In genomic region chr4:55292277-55292676, GRCm38 (mm10) we compare ENCODE assay signal across 9 mouse cellular contexts. TPM values are rescaled to one million over a fixed set of nuclear protein-coding genes. Genes with fewer than 3 reads are reported as not detected.
DNase-seq lines count a peak whose midpoint lies in the region; ATAC-seq and TF ChIP-seq lines count a peak whose summit lies in the region.
"Had no signal": no experiment of that assay in that cellular context is flagged by ENCODE, and none has a peak within 500 bp of the region (broad histone marks: within the 10 kb centered on the region; RNA-seq: fewer than 3 reads in every experiment).

No protein-coding gene starts in this region.

- H3K9me3 ChIP-seq in embryonic facial prominence, embryonic 11.5 days (replicated peaks; ENCODE audit: control insufficient read depth, low read length), result no peaks in the 10 kb centered on the region
- H3K9me3 ChIP-seq in embryonic facial prominence, embryonic 10.5 days, result no peaks in the 10 kb centered on the region
- no peaks in the 10 kb centered on the region for H3K9me3 ChIP-seq in lung, postnatal 0 days (ENCODE audit: low read length)
- H3K9me3 ChIP-seq: midbrain, embryonic 12.5 days had no signal

- no peak for TF ChIP-seq EP300 in lung, postnatal 0 days (IDR thresholded peaks at IDR 0.05)

- no peak overlapping the region for H3K4me3 ChIP-seq in embryonic facial prominence, embryonic 11.5 days (ENCODE audit: low read depth, low read length)
- no peak overlapping the region for H3K4me3 ChIP-seq in embryonic facial prominence, embryonic 10.5 days
- no peak overlapping the region for H3K4me3 ChIP-seq in lung, postnatal 0 days (ENCODE audit: low read depth, low read length)
- no peak overlapping the region for H3K4me3 ChIP-seq in bone marrow macrophage, adult 2 months (ENCODE audit: insufficient read depth, low read length)
- H3K4me3 ChIP-seq: midbrain, embryonic 12.5 days had no signal

- ATAC-seq in embryonic facial prominence, embryonic 11.5 days (replicated peaks; ENCODE audit: insufficient number of reproducible peaks, low FRiP score, low TSS enrichment, low read depth), result no peak
- no peak for ATAC-seq in lung, postnatal 0 days

- TF ChIP-seq CTCF in lung, postnatal 0 days (IDR thresholded peaks at IDR 0.05), result peak; percentile 65
- TF ChIP-seq CTCF in bone marrow macrophage, adult 2 months (IDR thresholded peaks at IDR 0.05; ENCODE audit: low read depth, low read length), result peak; percentile 42; the same call in 1 of the 2 replicates

- H3K27me3 ChIP-seq in embryonic facial prominence, embryonic 11.5 days (ENCODE audit: control insufficient read depth, insufficient read depth, low read length), result no peaks in the 10 kb centered on the region
- no peaks in the 10 kb centered on the region; the same call in 1 of the 2 replicates for H3K27me3 ChIP-seq in embryonic facial prominence, embryonic 10.5 days (replicated peaks; ENCODE audit: low read depth, poor library complexity, severe bottlenecking)
- no peaks in the 10 kb centered on the region for H3K27me3 ChIP-seq in lung, postnatal 0 days (replicated peaks; ENCODE audit: insufficient read depth, low read length)
- no peaks in the 10 kb centered on the region for H3K27me3 ChIP-seq in splenic B cell, adult 2 months (ENCODE audit: control insufficient read depth, insufficient read depth, low read length, poor library complexity, severe bottlenecking)
- H3K27me3 ChIP-seq: midbrain, embryonic 12.5 days had no signal

- H3K27ac ChIP-seq in embryonic facial prominence, embryonic 11.5 days (replicated peaks; ENCODE audit: low read depth, low read length), result no peak overlapping the region
- H3K27ac ChIP-seq in embryonic facial prominence, embryonic 10.5 days (replicated peaks), result no peak overlapping the region
- H3K27ac ChIP-seq in lung, postnatal 0 days (ENCODE audit: low read length), result no peak overlapping the region
- H3K27ac ChIP-seq in bone marrow macrophage, adult 2 months (ENCODE audit: insufficient read depth, low read depth, low read length), result no peak overlapping the region
- H3K27ac ChIP-seq: midbrain, embryonic 12.5 days had no signal

- H3K9ac ChIP-seq in embryonic facial prominence, embryonic 11.5 days (replicated peaks; ENCODE audit: low read length), result no peak overlapping the region
- H3K9ac ChIP-seq in lung, postnatal 0 days (replicated peaks; ENCODE audit: low read depth), result no peak overlapping the region
- H3K9ac ChIP-seq: midbrain, embryonic 12.5 days had no signal

- TF ChIP-seq POLR2A in bone marrow macrophage, adult 2 months (IDR thresholded peaks at IDR 0.05; ENCODE audit: borderline replicate concordance, low read depth, low read length), result no peak

- H3K4me2 ChIP-seq in embryonic facial prominence, embryonic 11.5 days (ENCODE audit: low read depth, low read length), result no peak overlapping the region
- H3K4me2 ChIP-seq in lung, postnatal 0 days (replicated peaks; ENCODE audit: low read depth, low read length), result no peak overlapping the region
- H3K4me2 ChIP-seq: midbrain, embryonic 12.5 days had no signal

- H3K4me1 ChIP-seq in embryonic facial prominence, embryonic 11.5 days (ENCODE audit: control insufficient read depth, insufficient read depth, low read length), result peaks cover 2% of the 10 kb centered on the region; the same call in 1 of the 2 replicates
- peaks cover 18% of the 10 kb centered on the region for H3K4me1 ChIP-seq in embryonic facial prominence, embryonic 10.5 days
- H3K4me1 ChIP-seq in lung, postnatal 0 days (ENCODE audit: insufficient read depth, low read depth, low read length), result no peaks in the 10 kb centered on the region
- no peaks in the 10 kb centered on the region for H3K4me1 ChIP-seq in bone marrow macrophage, adult 2 months (ENCODE audit: control insufficient read depth, insufficient read depth, low read length)

- DNase-seq in embryonic facial prominence, embryonic 11.5 days (ENCODE audit: low spot score), result peak; percentile 33
- DNase-seq in embryonic facial prominence, embryonic 10.5 days (ENCODE audit: low spot score), result no peak
- DNase-seq in lung, postnatal 0 days (ENCODE audit: low spot score), result no peak
- no peak for DNase-seq in lung, adult 18-20 months
- DNase-seq in splenic B cell, adult 2 months (ENCODE audit: low read depth, low spot score), result peak; percentile 62
- DNase-seq in ovary, postnatal 10 days (ENCODE audit: low spot score), result no peak
- DNase-seq in left cerebral cortex, adult 11 months (ENCODE audit: low spot score), result no peak

- WGBS in embryonic facial prominence, embryonic 11.5 days, result 86% methylated on average over 5 of the region's 5 CpGs
- WGBS in embryonic facial prominence, embryonic 10.5 days, result 86% methylated on average over 5 of the region's 5 CpGs
- 81% methylated on average over 5 of the region's 5 CpGs for WGBS in lung, postnatal 0 days

- H3K36me3 ChIP-seq in embryonic facial prominence, embryonic 11.5 days (replicated peaks; ENCODE audit: control insufficient read depth, insufficient read depth, low read depth, low read length), result no peaks in the 10 kb centered on the region
- no peaks in the 10 kb centered on the region for H3K36me3 ChIP-seq in embryonic facial prominence, embryonic 10.5 days (replicated peaks)
- H3K36me3 ChIP-seq in lung, postnatal 0 days (ENCODE audit: insufficient read depth, low read length), result no peaks in the 10 kb centered on the region
- no peaks in the 10 kb centered on the region for H3K36me3 ChIP-seq in splenic B cell, adult 2 months (ENCODE audit: control insufficient read depth, insufficient read depth, low read length, poor library complexity, severe bottlenecking)
- H3K36me3 ChIP-seq: midbrain, embryonic 12.5 days had no signal

RNA-seq across cellular contexts. Expression of gene Rad23b, which starts 57.6 kb away (rescaled TPM):
- 113 and 123 TPM in 2 replicates for polyA plus RNA-seq in embryonic facial prominence, embryonic 11.5 days (2014; fragmentation: Nextera tagmentation; extraction: Ambion mirVana)
- polyA plus RNA-seq in embryonic facial prominence, embryonic 10.5 days (2016; fragmentation: Nextera tagmentation; extraction: Ambion mirVana), result 83.7 and 91.2 TPM in 2 replicates
- polyA plus RNA-seq in lung, postnatal 0 days (2015; fragmentation: Nextera tagmentation; extraction: Ambion mirVana), result 42.7 and 46.5 TPM in 2 replicates
- polyA plus RNA-seq in bone marrow macrophage, adult 2 months (2012; ENCODE audit: insufficient read depth, insufficient read length, missing spikeins), result 68.9 and 83.9 TPM in 2 replicates

Comparison
In these comparisons a context has a peak if more than half of its experiments do, and no peak if none do; other contexts are left out.
1. DNase-seq: peak in embryonic facial prominence, embryonic 11.5 days (single experiment) and splenic B cell, adult 2 months (single experiment); none in embryonic facial prominence, embryonic 10.5 days (single experiment), lung, postnatal 0 days (single experiment), lung, adult 18-20 months (0 of 2), ovary, postnatal 10 days (single experiment) and left cerebral cortex, adult 11 months (single experiment).